Mouse (Mus musculus) limb, embryonic 14.5 days (tissue): Measurements from ENCODE around the gene Ppm1j. TPM values are rescaled to one million over a fixed set of nuclear protein-coding genes. Genes with fewer than 3 reads are reported as not detected.
A peak's percentile ranks its signal among the peaks of the same experiment; 100 is the strongest.

ENCODE experiments used
- ATAC-seq: fragments of 200-750 bp; cut with Nextera tagmentation; 2 replicates; pipeline ENCODE4 v1.8.0; 2017; ENCODE audit warnings: low read depth, moderate number of reproducible peaks, moderate TSS enrichment; ENCODE audit not compliant: low FRiP score
- DNase-seq: peaks from one replicate; pipeline ENCODE4 v3.0.0-alpha.2; 2015; ENCODE audit warnings: low spot score
- H3K27ac ChIP-seq: fragments of 300-500 bp; sonication (generic); replicated peaks from 2 replicates; pipeline ENCODE4 v1.5.1; 2014; ENCODE audit warnings: low read depth, mild to moderate bottlenecking, low read length, moderate library complexity, mixed read lengths
- H3K27me3 ChIP-seq: fragments of 300-500 bp; sonication (generic); 2 replicates; pipeline ENCODE4 v1.6.1; 2014; ENCODE audit warnings: low read length, mixed read lengths; ENCODE audit not compliant: control insufficient read depth, insufficient read depth
- H3K36me3 ChIP-seq: fragments of 300-500 bp; sonication (generic); 2 replicates; pipeline ENCODE4 v1.6.1; 2014; ENCODE audit warnings: mild to moderate bottlenecking, low read length, moderate library complexity, mixed read lengths; ENCODE audit not compliant: control insufficient read depth, insufficient read depth
- H3K4me1 ChIP-seq: fragments of 300-500 bp; sonication (generic); 2 replicates; pipeline ENCODE4 v1.6.1; 2014; ENCODE audit warnings: antibody characterized with exemption, low read length, mixed read lengths; ENCODE audit not compliant: control insufficient read depth, insufficient read depth
- H3K4me2 ChIP-seq: fragments of 300-500 bp; sonication (generic); replicated peaks from 2 replicates; pipeline ENCODE4 v1.6.1; 2014; ENCODE audit warnings: low read depth, mild to moderate bottlenecking, low read length, moderate library complexity; ENCODE audit not compliant: severe bottlenecking
- H3K4me3 ChIP-seq: fragments of 300-500 bp; sonication (generic); replicated peaks from 2 replicates; pipeline ENCODE4 v1.5.1; 2014; ENCODE audit warnings: low read length
- H3K9ac ChIP-seq: fragments of 300-500 bp; sonication (generic); 2 replicates; pipeline ENCODE4 v1.6.1; 2014; ENCODE audit warnings: mild to moderate bottlenecking, low read depth, low read length, moderate library complexity; ENCODE audit not compliant: severe bottlenecking
- H3K9me3 ChIP-seq: fragments of 300-500 bp; sonication (generic); 2 replicates; pipeline ENCODE4 v1.6.1; 2016; ENCODE audit warnings: low read length; ENCODE audit not compliant: control insufficient read depth
- POLR2A ChIP-seq: fragments of 200-500 bp; IDR thresholded peaks from 2 replicates; pipeline ENCODE4 v1.8.0; 2012; ENCODE audit warnings: inconsistent platforms, mild to moderate bottlenecking, moderate library complexity, borderline replicate concordance; ENCODE audit not compliant: insufficient read depth, insufficient read length; ENCODE audit errors: extremely low read depth
- WGBS: fragments of 180-500 bp; shearing (Covaris S2); extraction: QIAGEN DNeasy Blood & Tissue Kit; methylation state at CpG from one replicate; pipeline ENCODE4 v1.1.7; 2014; 5-methylcytosine and 5-hydroxymethylcytosine counted together
- polyA plus RNA-seq, 2 experiments: library from polyadenylated mRNA; depleted of rRNA in 1 of 2; stranded (reverse) in 1 of 2; unstranded in 1 of 2; fragments of >200 nt; fragmentation: Nextera tagmentation in 1 of 2; extraction: Ambion mirVana in 1 of 2; gene quantifications; 2 replicates each; pipeline versions ENCODE4 v1.2.1 to v1.2.3; 2012 to 2014

Ppm1j gene
- polyA plus RNA-seq, 2 experiments = 4.4 to 6.5 TPM

DNA sequence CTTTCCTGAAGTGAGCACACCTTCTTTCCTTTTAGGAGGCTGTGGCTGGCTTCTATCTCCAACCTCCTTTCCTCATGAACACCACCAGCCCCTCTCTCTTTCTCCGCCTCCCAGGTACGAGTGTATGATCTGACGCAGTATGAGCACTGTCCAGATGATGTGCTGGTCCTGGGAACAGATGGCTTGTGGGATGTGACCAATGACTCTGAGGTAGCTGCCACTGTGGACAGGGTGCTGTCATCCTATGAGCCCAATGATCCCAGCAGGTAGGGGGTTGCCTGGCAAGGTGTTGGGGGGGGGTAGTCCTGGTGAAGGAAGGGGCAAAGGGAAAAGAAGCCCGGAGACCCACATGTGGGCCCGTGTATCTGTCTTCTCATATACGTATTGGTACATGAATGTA is 4.4 kb downstream of the Ppm1j start:
- DNase-seq (no peak), ATAC-seq (no peak)
- no peaks in the 10 kb centered on the region for H3K9me3 ChIP-seq
- no peak for TF ChIP-seq POLR2A
- H3K27ac ChIP-seq = no peak overlapping the region
- H3K4me3 ChIP-seq = no peak overlapping the region
- peaks cover 44% of the 10 kb centered on the region for H3K27me3 ChIP-seq
- 89% methylated on average over 6 of the region's 6 CpGs for WGBS
- no peaks in the 10 kb centered on the region for H3K36me3 ChIP-seq
- no peak overlapping the region for H3K9ac ChIP-seq
- peaks cover 19% of the 10 kb centered on the region for H3K4me1 ChIP-seq
- no peak overlapping the region for H3K4me2 ChIP-seq

DNA sequence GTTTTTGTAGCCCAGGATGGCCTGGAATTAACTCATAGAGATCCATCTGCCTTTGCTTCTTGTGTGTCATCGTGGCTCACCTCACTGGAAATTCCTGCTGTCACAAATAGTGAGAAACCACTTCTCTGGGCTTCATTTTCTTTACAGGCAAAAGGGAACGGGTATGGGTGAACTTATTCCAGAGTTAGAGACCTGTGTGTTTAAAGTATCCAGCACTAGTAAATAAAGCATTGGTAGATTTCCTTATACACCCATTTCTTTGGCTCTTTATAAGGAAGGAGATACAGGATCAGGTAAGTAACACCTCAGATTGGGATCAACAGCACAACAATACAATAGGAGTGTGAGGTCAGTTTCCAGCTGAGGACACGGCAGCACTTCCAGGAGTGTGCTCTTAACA is 7.2 kb downstream of the Ppm1j start, which contains the start of gene Rhoc:
Gene Rhoc, plus strand, starts transcription at position 301 of the 400 bp plus-strand sequence.
- Histone ChIP-seq H3K9me3 (no peaks in the 10 kb centered on the region), H3K4me3 (peak within 1 kb of the TSS; percentile 74), H3K36me3 (peaks cover 19% of the 10 kb centered on the region), H3K4me1 (peaks cover 27% of the 10 kb centered on the region), H3K27ac (peak within 1 kb of the TSS; percentile 83), H3K9ac (peak within 1 kb of the TSS; percentile 73), H3K27me3 (peaks cover 16% of the 10 kb centered on the region; the same call in 1 of the 2 replicates), H3K4me2 (peak within 1 kb of the TSS; percentile 81)
- no peak for ATAC-seq
- 25% methylated on average over 3 of the region's 3 CpGs for WGBS
- no peak for TF ChIP-seq POLR2A
- DNase-seq = no peak

- H3K27me3 ChIP-seq = peaks cover 9% of the 10 kb centered on the region; the same call in 1 of the 2 replicates
- H3K4me1 ChIP-seq = peaks cover 34% of the 10 kb centered on the region
- no peak for TF ChIP-seq POLR2A
- H3K27ac ChIP-seq = peak overlapping the region; percentile 83
- H3K4me2 ChIP-seq = peak overlapping the region; percentile 81
- DNase-seq (peak; percentile 81), ATAC-seq (peak; percentile 91)
- H3K36me3 ChIP-seq = peaks cover 25% of the 10 kb centered on the region
- H3K4me3 ChIP-seq = peak overlapping the region; percentile 74
- no peaks in the 10 kb centered on the region for H3K9me3 ChIP-seq
- 0% methylated on average over 36 of the region's 52 CpGs for WGBS
- peak overlapping the region; percentile 73 for H3K9ac ChIP-seq
Observed at GRCm38 (mm10) chr3:104788561-104789311, 7.9 kb downstream of the Ppm1j start.

DNA sequence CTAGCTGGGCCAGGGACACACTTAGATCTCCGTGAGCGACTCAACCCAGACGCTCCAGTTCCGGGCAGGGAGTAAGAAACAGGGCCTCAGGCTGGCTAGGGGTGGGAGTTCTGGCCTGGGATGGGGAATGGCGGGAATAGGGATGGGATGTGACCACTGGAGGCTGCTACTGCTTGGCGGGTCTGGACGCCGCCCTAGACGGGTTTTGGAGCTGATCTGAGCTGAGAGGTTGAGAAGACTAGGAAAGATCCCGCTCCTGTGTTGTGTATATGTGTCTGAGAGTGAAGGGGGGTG is 8.4 kb downstream of the Ppm1j start:
- TF ChIP-seq POLR2A = no peak
- no peak for DNase-seq
- peaks cover 39% of the 10 kb centered on the region for H3K4me1 ChIP-seq

DNA sequence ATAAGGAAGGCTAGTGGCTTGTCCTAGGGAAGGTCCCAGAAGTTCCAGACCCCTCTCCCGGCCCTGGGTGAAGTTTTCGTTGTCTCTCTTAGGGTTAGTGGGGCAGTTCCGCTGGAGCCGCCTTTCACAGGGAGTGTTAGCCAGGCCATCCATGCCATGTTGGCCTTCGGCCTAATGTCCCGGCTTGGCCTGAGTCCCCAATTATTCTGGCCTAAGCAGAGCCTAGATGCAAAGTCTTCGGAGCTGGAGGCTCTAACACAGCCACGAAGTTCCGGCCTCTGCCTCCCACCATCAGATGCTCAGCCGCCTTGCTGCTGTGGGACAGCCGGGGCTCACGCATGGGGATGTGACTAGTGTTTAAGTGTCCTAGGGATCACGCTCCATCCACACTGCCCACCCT is 9.0 kb downstream of the Ppm1j start:
- peaks cover 44% of the 10 kb centered on the region for H3K4me1 ChIP-seq
- H3K4me2 ChIP-seq = peak overlapping the region; percentile 81
- WGBS = 23% methylated on average over 13 of the region's 13 CpGs
- H3K27me3 ChIP-seq = 0 out of 2 replicates have a peak, but pooled peaks cover 3% of the 10 kb centered on the region
- peak overlapping the region; percentile 74 for H3K4me3 ChIP-seq
- peak overlapping the region; percentile 73 for H3K9ac ChIP-seq
- peak overlapping the region; percentile 83 for H3K27ac ChIP-seq
- H3K9me3 ChIP-seq = no peaks in the 10 kb centered on the region
- TF ChIP-seq POLR2A = no peak
- H3K36me3 ChIP-seq = peaks cover 32% of the 10 kb centered on the region
- DNase-seq (no peak), ATAC-seq (no peak)

More for the DNA sequence above, 8.4 kb downstream of the Ppm1j start:
- WGBS = 2% methylated on average over 10 of the region's 10 CpGs
- Histone ChIP-seq H3K4me3 (peak overlapping the region; percentile 74), H3K4me2 (peak overlapping the region; percentile 81), H3K36me3 (peaks cover 30% of the 10 kb centered on the region), H3K9me3 (no peaks in the 10 kb centered on the region), H3K27me3 (0 out of 2 replicates have a peak, but pooled peaks cover 5% of the 10 kb centered on the region), H3K9ac (peak overlapping the region; percentile 73), H3K27ac (peak overlapping the region; percentile 83)
- ATAC-seq = peak; percentile 28
